Mouse (Mus musculus): ENCODE measurements around the gene Ffar1. TPM values are rescaled to one million over a fixed set of nuclear protein-coding genes. Genes with fewer than 3 reads are reported as not detected.

Ffar1 gene
- polyA plus RNA-seq, 1 experiment: not detected

- no peak overlapping the region for H3K4me3 ChIP-seq (ENCODE audit: insufficient read depth, poor library complexity, severe bottlenecking)
- H3K36me3 ChIP-seq (ENCODE audit: control insufficient read depth, insufficient read depth): no peaks in the 10 kb centered on the region
- no peaks in the 10 kb centered on the region for H3K79me2 ChIP-seq (ENCODE audit: control insufficient read depth, insufficient read depth)
- no peak for TF ChIP-seq MYOG (IDR thresholded peaks at IDR 0.05; ENCODE audit: control insufficient read depth, extremely low read depth, insufficient read length)
- TF ChIP-seq MYOD1 (IDR thresholded peaks at IDR 0.05; ENCODE audit: control insufficient read depth, insufficient read length, low read depth): no peak
- no peak for TF ChIP-seq CTCF (IDR thresholded peaks at IDR 0.05; ENCODE audit: control insufficient read depth, insufficient read depth, insufficient read length)
- no peak for TF ChIP-seq FOSL1 (IDR thresholded peaks at IDR 0.05; ENCODE audit: insufficient read depth, low read length, poor library complexity, severe bottlenecking)
- no peak for TF ChIP-seq MAX (IDR thresholded peaks at IDR 0.05)
- no peaks in the 10 kb centered on the region for H3K79me3 ChIP-seq (ENCODE audit: low read depth)
- H3ac ChIP-seq (ENCODE audit: control insufficient read depth, insufficient read length, low read depth): no peak overlapping the region
- H3K27me3 ChIP-seq (ENCODE audit: control insufficient read depth, insufficient read depth, insufficient read length): peaks cover 8% of the 10 kb centered on the region
These were observed 25.5 kb upstream of the Ffar1 start for GRCm38 (mm10) chr7:30886852-30887251.

DNA sequence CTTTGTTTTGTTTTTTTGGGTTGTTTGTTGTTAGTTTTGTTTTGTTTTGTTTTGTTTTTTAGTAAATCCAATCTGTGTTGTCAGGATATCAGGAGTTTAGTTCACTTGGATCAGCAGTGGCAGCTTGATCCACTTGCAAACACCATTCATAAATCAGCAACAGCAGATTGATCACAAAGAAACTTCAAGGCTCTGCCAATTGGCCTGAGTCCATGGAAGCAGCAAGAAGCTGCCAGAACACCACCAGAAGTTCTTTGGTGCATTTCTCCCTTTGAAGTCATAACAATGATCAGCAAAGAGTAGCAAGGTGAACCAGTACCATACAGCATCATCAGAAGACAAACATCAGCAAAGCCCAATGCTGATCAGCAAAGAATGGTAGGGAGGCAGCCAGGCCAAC is 22.7 kb upstream of the Ffar1 start:
- TF ChIP-seq MYOG (IDR thresholded peaks at IDR 0.05; ENCODE audit: control insufficient read depth, extremely low read depth, insufficient read length) (no peak), USF1 (IDR thresholded peaks at IDR 0.05; ENCODE audit: low read depth) (no peak), MAX (IDR thresholded peaks at IDR 0.05) (no peak), CEBPB (IDR thresholded peaks at IDR 0.05; ENCODE audit: low read depth) (no peak), CTCF (IDR thresholded peaks at IDR 0.05; ENCODE audit: control insufficient read depth, insufficient read depth, insufficient read length) (no peak), FOSL1 (IDR thresholded peaks at IDR 0.05; ENCODE audit: insufficient read depth, low read length, poor library complexity, severe bottlenecking) (no peak), MYOD1 (IDR thresholded peaks at IDR 0.05; ENCODE audit: control insufficient read depth, insufficient read length, low read depth) (no peak)
- Histone ChIP-seq H3K79me2 (ENCODE audit: control insufficient read depth, insufficient read depth) (no peaks in the 10 kb centered on the region), H3K36me3 (ENCODE audit: control insufficient read depth, insufficient read depth) (no peaks in the 10 kb centered on the region), H3K27me3 (ENCODE audit: control insufficient read depth, insufficient read depth, insufficient read length) (peaks cover 9% of the 10 kb centered on the region), H3ac (ENCODE audit: control insufficient read depth, insufficient read length, low read depth) (no peak overlapping the region), H3K79me3 (ENCODE audit: low read depth) (no peaks in the 10 kb centered on the region), H3K4me3 (ENCODE audit: insufficient read depth, poor library complexity, severe bottlenecking) (no peak overlapping the region)

DNA sequence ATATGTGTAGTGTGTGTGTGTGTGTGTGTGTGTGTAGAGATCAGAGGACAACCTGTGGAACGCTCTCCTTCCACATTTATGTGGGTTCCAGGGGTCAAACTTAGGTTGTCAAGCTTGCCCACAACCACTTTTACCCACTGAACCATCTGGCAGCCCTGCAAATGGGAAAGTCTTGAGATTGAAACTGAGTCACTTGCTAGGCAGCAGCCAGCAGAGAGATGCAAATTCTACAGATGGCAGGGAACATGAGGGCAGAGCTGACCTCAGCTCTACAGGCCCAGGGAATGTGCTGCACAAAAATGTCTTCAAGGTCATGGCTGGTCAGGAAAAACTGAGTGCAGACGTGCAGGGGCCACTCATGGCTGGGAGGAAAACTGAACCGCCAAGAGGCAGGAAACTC is 20.0 kb upstream of the Ffar1 start:
- H3ac ChIP-seq (ENCODE audit: control insufficient read depth, insufficient read length, low read depth): no peak overlapping the region
- no peak for TF ChIP-seq MYOG (IDR thresholded peaks at IDR 0.05; ENCODE audit: control insufficient read depth, extremely low read depth, insufficient read length)
- no peak for TF ChIP-seq MAX (IDR thresholded peaks at IDR 0.05)
- TF ChIP-seq CEBPB (IDR thresholded peaks at IDR 0.05; ENCODE audit: low read depth): no peak
- no peak for TF ChIP-seq CTCF (IDR thresholded peaks at IDR 0.05; ENCODE audit: control insufficient read depth, insufficient read depth, insufficient read length)
- no peak for TF ChIP-seq MYOD1 (IDR thresholded peaks at IDR 0.05; ENCODE audit: control insufficient read depth, insufficient read length, low read depth)
- TF ChIP-seq USF1 (IDR thresholded peaks at IDR 0.05; ENCODE audit: low read depth): no peak
- no peak for TF ChIP-seq FOSL1 (IDR thresholded peaks at IDR 0.05; ENCODE audit: insufficient read depth, low read length, poor library complexity, severe bottlenecking)

DNA sequence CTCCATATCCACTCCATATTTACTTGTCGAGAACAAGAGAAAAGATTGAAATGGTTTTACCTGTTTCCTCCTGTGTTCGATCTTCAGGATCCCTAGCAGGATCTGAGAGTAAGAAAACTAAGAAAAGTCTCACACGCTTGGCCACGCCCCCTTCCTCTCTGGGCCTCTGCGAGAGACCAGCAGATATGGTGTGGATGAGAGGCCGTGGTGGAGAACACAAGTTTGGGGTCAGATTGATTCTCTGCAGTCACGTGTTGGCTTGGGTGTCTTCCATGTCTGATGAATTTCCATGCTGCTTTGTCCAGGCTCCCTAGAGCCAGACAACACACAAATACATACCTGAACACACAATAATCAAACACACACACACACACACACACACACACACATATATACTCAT is 18.8 kb upstream of the Ffar1 start, which contains the start of gene Cd22:
Cd22 (minus strand) TSS at position 167 of the 400 bp plus-strand sequence.
- Histone ChIP-seq H3K79me2 (ENCODE audit: control insufficient read depth, insufficient read depth) (no peaks in the 10 kb centered on the region), H3K4me3 (ENCODE audit: insufficient read depth, poor library complexity, severe bottlenecking) (no peak within 1 kb of the TSS), H3K36me3 (ENCODE audit: control insufficient read depth, insufficient read depth) (no peaks in the 10 kb centered on the region), H3ac (ENCODE audit: control insufficient read depth, insufficient read length, low read depth) (no peak within 1 kb of the TSS), H3K27me3 (ENCODE audit: control insufficient read depth, insufficient read depth, insufficient read length) (peaks cover 16% of the 10 kb centered on the region), H3K79me3 (ENCODE audit: low read depth) (no peaks in the 10 kb centered on the region)
- TF ChIP-seq CTCF (IDR thresholded peaks at IDR 0.05; ENCODE audit: control insufficient read depth, insufficient read depth, insufficient read length) (no peak), CEBPB (IDR thresholded peaks at IDR 0.05; ENCODE audit: low read depth) (no peak), MAX (IDR thresholded peaks at IDR 0.05) (no peak), MYOD1 (IDR thresholded peaks at IDR 0.05; ENCODE audit: control insufficient read depth, insufficient read length, low read depth) (no peak), MYOG (IDR thresholded peaks at IDR 0.05; ENCODE audit: control insufficient read depth, extremely low read depth, insufficient read length) (no peak), FOSL1 (IDR thresholded peaks at IDR 0.05; ENCODE audit: insufficient read depth, low read length, poor library complexity, severe bottlenecking) (no peak), USF1 (IDR thresholded peaks at IDR 0.05; ENCODE audit: low read depth) (no peak)

More for the DNA sequence above, 20.0 kb upstream of the Ffar1 start:
- H3K36me3 ChIP-seq (ENCODE audit: control insufficient read depth, insufficient read depth): no peaks in the 10 kb centered on the region
- H3K79me2 ChIP-seq (ENCODE audit: control insufficient read depth, insufficient read depth): no peaks in the 10 kb centered on the region
- H3K4me3 ChIP-seq (ENCODE audit: insufficient read depth, poor library complexity, severe bottlenecking): no peak overlapping the region
- H3K79me3 ChIP-seq (ENCODE audit: low read depth): no peaks in the 10 kb centered on the region
- peaks cover 10% of the 10 kb centered on the region for H3K27me3 ChIP-seq (ENCODE audit: control insufficient read depth, insufficient read depth, insufficient read length)

- Histone ChIP-seq H3K79me3 (ENCODE audit: low read depth) (no peaks in the 10 kb centered on the region), H3ac (ENCODE audit: control insufficient read depth, insufficient read length, low read depth) (no peak overlapping the region), H3K4me3 (ENCODE audit: insufficient read depth, poor library complexity, severe bottlenecking) (no peak overlapping the region), H3K36me3 (ENCODE audit: control insufficient read depth, insufficient read depth) (no peaks in the 10 kb centered on the region), H3K79me2 (ENCODE audit: control insufficient read depth, insufficient read depth) (no peaks in the 10 kb centered on the region), H3K27me3 (ENCODE audit: control insufficient read depth, insufficient read depth, insufficient read length) (peaks cover 16% of the 10 kb centered on the region)
- TF ChIP-seq FOSL1 (IDR thresholded peaks at IDR 0.05; ENCODE audit: insufficient read depth, low read length, poor library complexity, severe bottlenecking) (no peak), USF1 (IDR thresholded peaks at IDR 0.05; ENCODE audit: low read depth) (no peak), MAX (IDR thresholded peaks at IDR 0.05) (no peak), CTCF (IDR thresholded peaks at IDR 0.05; ENCODE audit: control insufficient read depth, insufficient read depth, insufficient read length) (no peak), CEBPB (IDR thresholded peaks at IDR 0.05; ENCODE audit: low read depth) (no peak), MYOG (IDR thresholded peaks at IDR 0.05; ENCODE audit: control insufficient read depth, extremely low read depth, insufficient read length) (no peak), MYOD1 (IDR thresholded peaks at IDR 0.05; ENCODE audit: control insufficient read depth, insufficient read length, low read depth) (no peak)
These were observed 17.6 kb upstream of the Ffar1 start for GRCm38 (mm10) chr7:30878950-30879349.

GRCm38 (mm10) chr7:30873083-30873482 is 11.7 kb upstream of the Ffar1 start:
- no peak overlapping the region for H3K4me3 ChIP-seq (ENCODE audit: insufficient read depth, poor library complexity, severe bottlenecking)
- no peaks in the 10 kb centered on the region for H3K79me3 ChIP-seq (ENCODE audit: low read depth)
- H3K36me3 ChIP-seq (ENCODE audit: control insufficient read depth, insufficient read depth): no peaks in the 10 kb centered on the region
- no peaks in the 10 kb centered on the region for H3K79me2 ChIP-seq (ENCODE audit: control insufficient read depth, insufficient read depth)
- H3K27me3 ChIP-seq (ENCODE audit: control insufficient read depth, insufficient read depth, insufficient read length): peaks cover 31% of the 10 kb centered on the region
- TF ChIP-seq USF1 (IDR thresholded peaks at IDR 0.05; ENCODE audit: low read depth) (no peak), MYOD1 (IDR thresholded peaks at IDR 0.05; ENCODE audit: control insufficient read depth, insufficient read length, low read depth) (no peak), MYOG (IDR thresholded peaks at IDR 0.05; ENCODE audit: control insufficient read depth, extremely low read depth, insufficient read length) (no peak), CTCF (IDR thresholded peaks at IDR 0.05; ENCODE audit: control insufficient read depth, insufficient read depth, insufficient read length) (no peak), MAX (IDR thresholded peaks at IDR 0.05) (no peak), FOSL1 (IDR thresholded peaks at IDR 0.05; ENCODE audit: insufficient read depth, low read length, poor library complexity, severe bottlenecking) (no peak), CEBPB (IDR thresholded peaks at IDR 0.05; ENCODE audit: low read depth) (no peak)
- H3ac ChIP-seq (ENCODE audit: control insufficient read depth, insufficient read length, low read depth): no peak overlapping the region

All from C2C12 (cell line).